Mouse (Mus musculus): Measurements from ENCODE around the gene P2rx1. TPM values are rescaled to one million over a fixed set of nuclear protein-coding genes. Genes with fewer than 3 reads are reported as not detected.

P2rx1 gene
- 8.7 and 8.9 TPM in 2 replicates for polyA plus RNA-seq (2015; fragmentation: Nextera tagmentation; extraction: Ambion mirVana)

DNA sequence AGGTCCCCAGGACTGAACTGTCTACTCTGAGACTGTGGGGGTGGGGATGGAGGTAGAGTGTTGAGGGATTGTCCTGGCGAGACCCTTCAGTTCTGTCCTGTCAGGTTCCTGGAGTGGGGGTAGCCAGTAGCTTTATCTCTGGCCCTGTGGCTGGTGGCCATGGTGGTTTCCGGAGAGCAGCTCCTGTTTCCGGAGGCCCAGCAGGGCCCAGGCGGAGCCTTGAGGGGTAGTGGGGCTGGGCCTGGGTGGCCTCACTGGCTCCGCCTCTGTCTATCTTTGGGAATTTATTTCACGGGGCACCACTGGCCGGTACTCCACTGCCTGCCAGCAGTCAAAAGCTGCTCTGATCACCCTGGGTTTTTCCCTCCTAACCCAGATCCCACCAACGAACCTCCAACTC, at the start of gene P2rx1:
TSS of gene P2rx1 (plus strand) at position 333 of the 400 bp plus-strand sequence.
- peak within 1 kb of the TSS; percentile 32 for H3K4me3 ChIP-seq (replicated peaks)
- peak; percentile 65 for ATAC-seq (ENCODE audit: low read depth)
- H3K4me1 ChIP-seq (replicated peaks) = peaks cover 22% of the 10 kb centered on the region
- H3K4me2 ChIP-seq = peak within 1 kb of the TSS; percentile 51
- no peaks in the 10 kb centered on the region for H3K27me3 ChIP-seq
- H3K9me3 ChIP-seq (replicated peaks) = no peaks in the 10 kb centered on the region
- H3K27ac ChIP-seq = peak within 1 kb of the TSS; percentile 47; the same call in 1 of the 2 replicates
- peak within 1 kb of the TSS; percentile 33; the same call in 1 of the 2 replicates for H3K9ac ChIP-seq
- DNase-seq = peak; percentile 37
- no peaks in the 10 kb centered on the region for H3K36me3 ChIP-seq
- 11% methylated on average over 8 of the region's 8 CpGs for WGBS (ENCODE audit: insufficient replicate concordance)

GRCm38 (mm10) chr11:72951137-72952000, 47.5 kb upstream of the P2rx1 start:
- Histone ChIP-seq H3K9ac (no peak overlapping the region), H3K27ac (no peak overlapping the region), H3K27me3 (no peaks in the 10 kb centered on the region), H3K9me3 (replicated peaks) (no peaks in the 10 kb centered on the region), H3K36me3 (no peaks in the 10 kb centered on the region), H3K4me2 (no peak overlapping the region), H3K4me3 (replicated peaks) (no peak overlapping the region), H3K4me1 (replicated peaks) (peaks cover 50% of the 10 kb centered on the region)
- 50% methylated on average over 22 of the region's 22 CpGs for WGBS (ENCODE audit: insufficient replicate concordance)
- ATAC-seq (ENCODE audit: low read depth) (no peak), DNase-seq (no peak)

DNA sequence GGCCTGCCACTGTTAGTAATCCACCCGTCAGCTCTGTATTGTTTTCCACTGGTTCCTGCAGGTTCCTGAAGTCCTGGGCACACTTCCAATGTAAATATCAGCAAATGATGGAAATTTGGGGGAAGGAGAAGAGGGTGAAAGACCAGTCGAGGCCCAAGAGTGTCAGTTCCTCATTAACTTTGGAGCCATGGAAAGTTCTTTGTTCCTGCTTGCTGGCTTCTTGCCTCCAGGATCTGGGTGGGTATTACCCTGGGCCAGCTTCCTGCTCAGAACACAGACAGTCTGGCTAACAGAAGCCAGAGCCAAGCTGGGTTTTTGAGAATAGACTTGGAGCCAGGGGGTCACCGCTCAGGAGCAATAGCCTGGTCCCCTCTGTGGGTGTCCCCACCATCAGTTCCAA, 46.7 kb upstream of the P2rx1 start:
- Histone ChIP-seq H3K9me3 (replicated peaks) (no peaks in the 10 kb centered on the region), H3K27me3 (no peaks in the 10 kb centered on the region), H3K9ac (no peak overlapping the region), H3K4me3 (replicated peaks) (no peak overlapping the region), H3K4me1 (replicated peaks) (peaks cover 42% of the 10 kb centered on the region), H3K4me2 (no peak overlapping the region), H3K27ac (no peak overlapping the region), H3K36me3 (no peaks in the 10 kb centered on the region)
- ATAC-seq (ENCODE audit: low read depth) (no peak), DNase-seq (no peak)
- 56% methylated on average over 3 of the region's 3 CpGs for WGBS (ENCODE audit: insufficient replicate concordance)

DNA sequence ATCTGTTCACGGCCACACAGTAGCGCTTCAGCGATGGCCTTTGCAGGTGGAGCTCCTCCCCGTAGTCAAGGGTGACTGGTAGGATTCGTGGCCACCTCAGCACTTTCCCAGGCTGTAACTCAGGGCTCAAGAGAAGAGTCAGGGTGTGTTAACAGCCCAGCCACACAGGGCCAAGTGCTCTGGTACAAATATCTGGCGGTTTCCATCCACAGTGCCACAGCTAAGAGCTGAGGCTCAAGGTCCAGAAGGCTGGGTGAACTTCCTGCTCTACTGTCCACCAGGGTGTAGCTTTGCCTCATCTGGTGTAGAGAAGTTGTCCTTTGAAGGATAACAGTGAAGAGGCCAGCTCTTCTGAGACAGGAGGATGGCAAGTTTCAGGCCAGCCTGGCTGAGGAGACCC, 46.2 kb upstream of the P2rx1 start:
- WGBS (ENCODE audit: insufficient replicate concordance) = 76% methylated on average over 6 of the region's 6 CpGs
- Histone ChIP-seq H3K27ac (no peak overlapping the region), H3K4me2 (no peak overlapping the region), H3K9ac (no peak overlapping the region), H3K4me1 (replicated peaks) (peaks cover 39% of the 10 kb centered on the region), H3K27me3 (no peaks in the 10 kb centered on the region), H3K9me3 (replicated peaks) (no peaks in the 10 kb centered on the region), H3K36me3 (no peaks in the 10 kb centered on the region), H3K4me3 (replicated peaks) (no peak overlapping the region)
- no peak for ATAC-seq (ENCODE audit: low read depth)
- DNase-seq = no peak

- H3K27ac ChIP-seq = no peak overlapping the region
These were observed 45.8 kb upstream of the P2rx1 start for GRCm38 (mm10) chr11:72953116-72953439.

GRCm38 (mm10) chr11:72953440-72954151, 45.3 kb upstream of the P2rx1 start:
- 62% methylated on average over 4 of the region's 4 CpGs for WGBS (ENCODE audit: insufficient replicate concordance)
- H3K9me3 ChIP-seq (replicated peaks) = no peaks in the 10 kb centered on the region
- H3K9ac ChIP-seq = no peak overlapping the region
- no peaks in the 10 kb centered on the region for H3K36me3 ChIP-seq
- peaks cover 42% of the 10 kb centered on the region for H3K4me1 ChIP-seq (replicated peaks)
- ATAC-seq (ENCODE audit: low read depth) = no peak
- no peak overlapping the region for H3K4me2 ChIP-seq
- H3K27ac ChIP-seq = no peak overlapping the region
- DNase-seq = no peak
- no peak overlapping the region for H3K4me3 ChIP-seq (replicated peaks)
- H3K27me3 ChIP-seq = no peaks in the 10 kb centered on the region

More at GRCm38 (mm10) chr11:72953116-72953439, 45.8 kb upstream of the P2rx1 start:
- peaks cover 42% of the 10 kb centered on the region for H3K4me1 ChIP-seq (replicated peaks)
- H3K4me3 ChIP-seq (replicated peaks) = no peak overlapping the region
- ATAC-seq (ENCODE audit: low read depth) (no peak), DNase-seq (no peak)
- no peak overlapping the region for H3K9ac ChIP-seq
- H3K9me3 ChIP-seq (replicated peaks) = no peaks in the 10 kb centered on the region
- WGBS (ENCODE audit: insufficient replicate concordance) = 78% methylated on average over 1 of the region's 1 CpGs
- H3K4me2 ChIP-seq = no peak overlapping the region
- H3K27me3 ChIP-seq = no peaks in the 10 kb centered on the region
- H3K36me3 ChIP-seq = no peaks in the 10 kb centered on the region

- peaks cover 4% of the 10 kb centered on the region for H3K27me3 ChIP-seq
- H3K9ac ChIP-seq = no peak overlapping the region
- H3K4me1 ChIP-seq (replicated peaks) = peaks cover 42% of the 10 kb centered on the region
- H3K4me3 ChIP-seq (replicated peaks) = no peak overlapping the region
- DNase-seq (no peak), ATAC-seq (ENCODE audit: low read depth) (no peak)
- H3K36me3 ChIP-seq = no peaks in the 10 kb centered on the region
- no peak overlapping the region for H3K4me2 ChIP-seq
- H3K27ac ChIP-seq = no peak overlapping the region
- H3K9me3 ChIP-seq (replicated peaks) = no peaks in the 10 kb centered on the region
- WGBS (ENCODE audit: insufficient replicate concordance) = 54% methylated on average over 4 of the region's 4 CpGs
These were observed 44.7 kb upstream of the P2rx1 start for GRCm38 (mm10) chr11:72954216-72954615.

DNA sequence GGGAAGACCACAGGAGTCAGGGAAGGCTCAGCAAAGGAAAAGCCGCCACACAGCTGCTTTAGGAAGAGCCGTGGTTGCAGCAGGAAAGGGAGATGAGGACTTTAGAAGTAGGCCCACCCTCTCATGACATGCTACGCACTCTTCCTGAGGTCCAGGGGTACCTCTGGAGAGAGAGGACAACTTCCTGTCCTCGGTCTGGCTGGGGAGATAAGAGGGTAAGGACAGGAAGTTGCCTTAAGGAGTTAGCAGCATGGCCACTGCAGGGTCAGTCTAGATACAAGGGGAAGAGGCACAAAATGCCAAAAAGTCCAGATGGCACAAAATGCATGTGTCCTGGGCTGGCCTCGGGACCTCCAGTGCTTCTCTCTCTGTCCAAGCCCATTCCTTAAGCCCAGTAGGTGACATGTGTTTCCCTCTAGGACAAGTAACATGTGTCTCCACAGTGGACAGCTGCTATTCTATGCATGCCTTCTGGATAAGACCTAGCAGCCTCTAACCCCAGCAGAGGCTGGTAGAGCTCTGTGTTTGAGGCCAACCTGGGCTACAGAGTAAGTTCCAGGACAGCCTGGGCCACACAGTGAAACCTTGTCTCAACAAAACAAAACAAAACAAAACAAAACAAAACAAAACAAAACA, 43.4 kb upstream of the P2rx1 start:
- 15% methylated on average over 5 of the region's 5 CpGs for WGBS (ENCODE audit: insufficient replicate concordance)
- ATAC-seq (ENCODE audit: low read depth) = peak; percentile 58
- no peak overlapping the region for H3K27ac ChIP-seq

GRCm38 (mm10) chr11:72957318-72957717, 41.6 kb upstream of the P2rx1 start:
- Histone ChIP-seq H3K27ac (no peak overlapping the region), H3K4me1 (replicated peaks) (peaks cover 57% of the 10 kb centered on the region), H3K27me3 (peaks cover 33% of the 10 kb centered on the region), H3K36me3 (no peaks in the 10 kb centered on the region), H3K4me3 (replicated peaks) (no peak overlapping the region), H3K4me2 (no peak overlapping the region), H3K9ac (no peak overlapping the region), H3K9me3 (replicated peaks) (no peaks in the 10 kb centered on the region)
- WGBS (ENCODE audit: insufficient replicate concordance) = 18% methylated on average over 2 of the region's 2 CpGs
- DNase-seq (no peak), ATAC-seq (ENCODE audit: low read depth) (no peak)

More for the DNA sequence above, 43.4 kb upstream of the P2rx1 start:
- H3K36me3 ChIP-seq = no peaks in the 10 kb centered on the region
- no peak overlapping the region for H3K9ac ChIP-seq
- no peak for DNase-seq
- no peaks in the 10 kb centered on the region for H3K9me3 ChIP-seq (replicated peaks)
- no peak overlapping the region for H3K4me2 ChIP-seq
- H3K4me3 ChIP-seq (replicated peaks) = no peak overlapping the region
- H3K4me1 ChIP-seq (replicated peaks) = peaks cover 47% of the 10 kb centered on the region
- peaks cover 17% of the 10 kb centered on the region for H3K27me3 ChIP-seq

GRCm38 (mm10) chr11:72959924-72960679, 38.8 kb upstream of the P2rx1 start:
- peaks cover 37% of the 10 kb centered on the region for H3K27me3 ChIP-seq
- ATAC-seq (ENCODE audit: low read depth) (no peak), DNase-seq (no peak)
- no peaks in the 10 kb centered on the region for H3K36me3 ChIP-seq
- H3K4me1 ChIP-seq (replicated peaks) = peaks cover 58% of the 10 kb centered on the region
- no peak overlapping the region for H3K27ac ChIP-seq
- H3K9ac ChIP-seq = no peak overlapping the region
- H3K9me3 ChIP-seq (replicated peaks) = no peaks in the 10 kb centered on the region
- WGBS (ENCODE audit: insufficient replicate concordance) = 29% methylated on average over 15 of the region's 15 CpGs
- peak overlapping the region; percentile 78 for H3K4me2 ChIP-seq
- H3K4me3 ChIP-seq (replicated peaks) = peak overlapping the region; percentile 58; the same call in 1 of the 2 replicates

DNA sequence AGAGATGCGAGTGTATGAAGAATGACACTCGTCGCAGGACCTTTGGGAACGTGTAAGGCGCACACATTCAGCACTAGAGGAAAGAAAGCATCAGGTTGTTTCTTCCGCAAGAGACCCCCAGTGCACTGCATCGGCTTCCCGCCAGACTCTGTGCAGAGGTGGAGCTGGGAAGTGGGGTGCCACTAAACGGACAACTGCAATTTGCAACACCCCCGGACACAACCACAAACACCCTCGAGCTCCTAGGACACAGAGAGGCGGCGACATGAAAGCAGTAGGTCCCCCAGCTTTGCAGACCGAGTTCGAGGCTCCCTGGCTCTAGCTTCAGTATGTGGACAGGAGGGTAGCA, 38.2 kb upstream of the P2rx1 start:
- ATAC-seq (ENCODE audit: low read depth) = no peak
- peak overlapping the region; percentile 49; the same call in 1 of the 2 replicates for H3K9ac ChIP-seq

More for the DNA sequence above, 38.2 kb upstream of the P2rx1 start:
- Histone ChIP-seq H3K36me3 (no peaks in the 10 kb centered on the region), H3K4me3 (replicated peaks) (peak overlapping the region; percentile 58), H3K9me3 (replicated peaks) (no peaks in the 10 kb centered on the region), H3K27me3 (peaks cover 37% of the 10 kb centered on the region), H3K4me2 (peak overlapping the region; percentile 78), H3K4me1 (replicated peaks) (peaks cover 52% of the 10 kb centered on the region), H3K27ac (no peak overlapping the region)
- no peak for DNase-seq
- WGBS (ENCODE audit: insufficient replicate concordance) = 11% methylated on average over 15 of the region's 15 CpGs

Data from liver, embryonic 13.5 days (tissue).